Mouse (Mus musculus) layer of hippocampus, postnatal 36 days (tissue): ENCODE data around the gene Focad. TPM values are rescaled to one million over a fixed set of nuclear protein-coding genes. Genes with fewer than 3 reads are reported as not detected.
A peak's percentile ranks its signal among the peaks of the same experiment; 100 is the strongest.

Experiments
- DNase-seq, 2 experiments: peaks; one replicate each; pipeline ENCODE4 v3.0.0; 2022
- total RNA-seq, 2 experiments: library from RNA; stranded (reverse); gene quantifications; 2 replicates each; pipeline ENCODE4 v1.2.3; 2021

Focad gene
- 10 to 100 TPM; 70.3 to 75.4 TPM for total RNA-seq

- DNase-seq, result peak; percentile 98
These were observed at the start of gene Focad for GRCm38 (mm10) chr4:88094062-88094767. TSS of gene Focad (plus strand) at chr4:88094629.

- DNase-seq, result no peak
These were observed 49.3 kb upstream of the Focad start for GRCm38 (mm10) chr4:88045151-88045550.

DNA sequence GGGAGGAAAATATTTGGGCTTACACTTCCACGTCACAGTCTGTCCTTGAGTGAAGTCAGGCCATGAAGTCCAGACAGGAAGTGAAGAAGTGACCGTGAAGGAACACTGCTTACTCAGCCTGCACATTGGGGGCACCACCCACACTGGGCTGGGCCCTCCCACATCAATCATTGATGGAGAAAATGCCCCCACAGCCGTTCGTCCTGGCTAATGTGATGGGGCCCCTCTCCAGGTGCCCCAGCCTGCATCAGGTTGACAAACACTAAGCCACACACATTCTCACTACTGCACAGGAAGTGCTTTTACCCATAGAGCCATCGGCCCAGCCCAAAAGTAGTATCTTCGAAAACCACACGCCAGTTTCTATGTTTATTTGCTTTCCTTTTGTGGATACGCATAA lies 48.1 kb upstream of the Focad start:
- DNase-seq, result no peak

- no peak for DNase-seq
These were observed 19.0 kb upstream of the Focad start for GRCm38 (mm10) chr4:88075388-88075787.

- no peak for DNase-seq
These were observed 15.4 kb upstream of the Focad start for GRCm38 (mm10) chr4:88078983-88079382.

DNA sequence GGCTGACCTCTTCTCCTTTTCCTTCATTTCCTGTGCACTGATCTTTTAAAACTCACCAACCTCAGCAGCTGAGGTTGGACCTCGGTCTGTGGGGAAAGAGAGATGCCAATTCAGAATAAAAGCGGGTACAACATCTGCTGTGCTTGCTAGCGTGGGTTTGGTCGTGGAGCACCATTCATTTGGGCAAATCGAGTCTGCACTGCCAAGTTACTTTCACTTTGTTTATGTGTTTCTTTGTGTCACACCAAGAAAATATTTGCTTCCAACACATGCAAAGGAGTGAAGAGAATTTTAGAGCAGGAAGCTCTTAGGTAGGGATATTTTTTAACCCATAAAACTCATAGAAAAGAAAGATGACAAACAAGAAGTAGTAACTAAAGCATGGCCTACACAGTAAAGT lies 13.0 kb upstream of the Focad start:
- DNase-seq, result no peak

GRCm38 (mm10) chr4:88081885-88082284 lies 12.5 kb upstream of the Focad start:
- DNase-seq, result no peak

DNA sequence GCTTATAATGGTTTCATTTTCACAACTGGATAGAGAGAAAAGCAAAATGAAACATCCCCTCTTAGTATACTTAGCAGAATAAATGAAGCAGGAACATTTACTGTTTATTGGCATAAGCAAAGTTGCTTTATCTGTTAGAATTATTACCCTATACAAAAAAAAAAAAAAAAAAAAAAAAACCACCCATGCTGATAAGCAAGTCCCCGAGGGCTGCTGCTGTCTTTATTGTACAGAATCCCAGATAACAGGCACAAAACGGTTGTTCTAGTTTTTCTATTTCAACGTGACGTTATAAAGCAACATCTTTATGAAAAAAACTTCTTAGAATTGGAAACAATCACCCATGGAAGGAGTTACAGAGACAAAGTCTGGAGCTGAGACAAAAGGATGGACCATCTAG lies 12.0 kb upstream of the Focad start:
- no peak for DNase-seq

- no peak for DNase-seq
These were observed 10.6 kb upstream of the Focad start for GRCm38 (mm10) chr4:88083781-88084180.

- DNase-seq, result no peak
These were observed 4.1 kb upstream of the Focad start for GRCm38 (mm10) chr4:88090316-88090715.

GRCm38 (mm10) chr4:88094768-88095420 lies 465 bp downstream of the Focad start:
- no peak for DNase-seq

DNA sequence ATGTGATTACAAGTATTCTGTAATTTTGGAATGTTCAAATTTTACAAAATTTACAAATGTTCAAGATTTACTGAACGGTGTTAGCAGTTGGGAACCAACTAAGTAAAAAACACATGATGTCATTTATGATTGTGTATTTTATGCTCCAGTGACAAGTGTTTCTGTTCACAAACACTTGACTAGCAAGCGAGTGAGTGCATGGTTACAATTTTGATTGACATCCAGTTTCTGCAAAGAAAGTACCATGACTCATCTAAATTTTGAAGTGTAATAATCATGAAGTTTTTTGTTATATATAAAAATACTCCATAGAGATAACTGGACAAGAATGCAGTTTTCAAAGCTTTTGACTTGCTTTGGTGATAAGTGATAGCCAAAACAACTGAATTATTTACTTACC lies 1.3 kb downstream of the Focad start:
- DNase-seq, result no peak

DNA sequence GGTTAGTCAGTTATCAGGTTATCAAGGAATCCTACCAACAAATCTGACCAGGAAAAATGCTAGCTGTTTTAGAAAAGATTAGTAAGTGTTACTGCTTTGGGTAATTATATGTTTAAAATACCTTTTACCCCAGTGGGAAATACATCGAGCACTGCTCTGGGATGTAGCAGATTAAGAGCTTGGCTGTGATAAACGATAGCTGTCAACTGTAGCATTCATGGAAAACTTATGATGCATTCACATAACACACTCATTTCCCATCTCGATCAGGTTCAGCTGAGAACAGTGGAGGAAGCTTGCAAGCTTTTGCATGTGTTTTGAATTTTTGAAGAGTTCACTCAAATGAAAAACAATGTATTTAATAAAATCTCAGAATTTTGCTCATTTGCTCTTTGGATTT lies 14.2 kb downstream of the Focad start:
- DNase-seq, result no peak

DNA sequence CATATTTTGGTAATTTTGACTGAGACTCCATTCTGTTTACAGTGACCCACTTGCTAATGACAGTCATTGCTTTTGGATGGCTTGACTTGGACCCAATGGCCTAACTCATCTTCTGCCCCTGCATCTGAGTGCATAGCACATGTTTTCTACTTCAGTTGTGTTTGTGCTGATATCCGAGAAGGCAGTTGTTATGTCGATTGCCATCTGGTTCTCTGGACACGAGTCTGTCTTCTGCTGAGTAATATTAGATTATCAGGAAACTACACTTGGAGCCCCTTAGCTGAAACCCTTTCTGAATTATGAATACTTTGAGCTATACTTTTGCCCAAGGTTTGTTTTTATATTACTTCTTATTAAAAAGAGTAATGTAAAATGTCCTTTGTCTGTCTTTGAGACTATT lies 22.9 kb downstream of the Focad start:
- DNase-seq, result no peak

- DNase-seq, result no peak
These were observed 23.5 kb downstream of the Focad start for GRCm38 (mm10) chr4:88117942-88118341.

DNA sequence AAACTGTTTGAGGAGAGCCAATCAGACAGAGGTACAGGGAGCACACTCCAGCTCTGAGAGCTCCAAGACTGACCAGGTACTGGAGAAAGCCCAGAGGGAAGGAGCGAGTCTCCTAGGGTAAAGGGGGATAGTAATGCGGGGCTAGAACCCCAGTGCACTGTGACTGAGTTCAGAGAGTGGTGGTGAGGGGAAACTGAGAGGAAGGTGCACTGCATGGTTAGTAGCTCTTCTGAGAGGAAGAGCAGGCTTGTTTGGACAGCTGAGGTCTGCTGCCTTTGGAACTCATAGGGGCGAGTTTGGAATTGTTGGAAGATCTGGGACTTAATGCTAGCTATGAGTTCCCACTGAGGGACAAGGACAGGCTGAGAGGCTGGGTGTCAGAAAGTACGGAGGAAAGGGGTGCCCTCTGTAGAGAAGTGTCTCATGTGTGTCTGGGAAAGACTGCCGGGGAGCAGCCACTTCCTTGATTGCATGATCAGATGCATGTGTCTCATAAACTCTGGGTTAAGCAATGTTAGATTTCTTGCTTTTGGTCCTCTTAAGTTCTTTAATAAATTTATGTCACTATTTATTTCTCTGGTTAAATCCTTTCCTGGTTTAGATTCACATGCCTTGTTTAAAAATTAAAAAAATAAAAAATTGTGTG lies 24.4 kb downstream of the Focad start:
- no peak for DNase-seq

DNA sequence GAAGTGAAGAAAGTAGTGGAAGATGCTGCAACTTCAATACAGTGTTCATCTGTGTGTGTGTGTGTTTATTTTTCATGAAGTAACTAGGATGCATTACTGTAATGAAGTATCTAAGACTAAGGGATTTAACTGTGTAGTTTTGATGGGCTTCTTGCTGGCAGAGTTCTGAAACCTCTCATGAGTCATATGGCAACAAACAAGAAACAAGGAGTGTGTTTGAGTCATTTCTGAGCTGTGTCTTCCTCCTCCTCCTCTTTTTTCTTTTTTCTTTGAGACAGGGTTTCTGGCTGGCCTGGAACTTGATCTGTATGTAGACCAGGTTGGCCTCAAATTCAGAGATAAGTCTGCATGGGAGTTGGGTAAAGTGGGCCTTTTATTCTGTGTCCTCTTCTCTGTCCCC lies 25.7 kb downstream of the Focad start:
- DNase-seq, result no peak

GRCm38 (mm10) chr4:88122472-88122871 lies 28.0 kb downstream of the Focad start:
- no peak for DNase-seq

GRCm38 (mm10) chr4:88135936-88136335 lies 41.5 kb downstream of the Focad start:
- DNase-seq, result no peak

GRCm38 (mm10) chr4:88136528-88136927 lies 42.1 kb downstream of the Focad start:
- DNase-seq, result no peak

- no peak for DNase-seq
These were observed 44.0 kb downstream of the Focad start for GRCm38 (mm10) chr4:88138366-88138917.

DNA sequence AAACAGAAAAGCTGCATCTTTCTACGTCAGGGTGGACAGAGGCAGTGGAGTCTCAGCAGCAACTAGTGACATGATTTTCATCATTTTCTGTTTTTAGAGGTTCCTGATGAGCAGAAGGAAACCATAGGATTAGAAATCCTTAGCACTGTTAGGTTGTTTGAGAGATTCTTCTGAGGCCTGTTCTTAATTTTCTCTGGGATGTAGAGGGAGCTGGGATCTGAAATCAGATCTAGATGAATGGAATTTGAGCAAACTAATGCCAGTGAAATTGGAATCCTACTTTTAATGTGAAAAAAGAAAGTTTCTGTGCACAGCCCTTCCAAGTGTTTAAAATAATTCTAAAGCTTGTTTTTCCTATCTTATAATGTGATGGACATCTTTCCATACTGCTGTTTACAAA lies 55.0 kb downstream of the Focad start:
- no peak for DNase-seq

GRCm38 (mm10) chr4:88155490-88156160 lies 61.2 kb downstream of the Focad start:
- no peak for DNase-seq
